Mouse (Mus musculus) midbrain, embryonic 11.5 days (tissue): Measurements from ENCODE around the gene Bmp8b. TPM values are rescaled to one million over a fixed set of nuclear protein-coding genes. Genes with fewer than 3 reads are reported as not detected.

Experiments
- ATAC-seq: fragments of 200-750 bp; cut with Nextera tagmentation; 2 replicates; pipeline ENCODE4 v1.8.0; 2017; ENCODE audit warnings: moderate TSS enrichment, moderate library complexity; ENCODE audit not compliant: low FRiP score
- DNase-seq: peaks from one replicate; pipeline ENCODE4 v3.0.0; 2015; ENCODE audit warnings: low spot score; ENCODE audit errors: missing footprints
- H3K27ac ChIP-seq: fragments of 300-500 bp; sonication (generic); 2 replicates; pipeline ENCODE4 v1.5.1; 2014; ENCODE audit warnings: low read depth, low read length
- H3K27me3 ChIP-seq: fragments of 300-500 bp; sonication (generic); 2 replicates; pipeline ENCODE4 v1.6.1; 2014; ENCODE audit warnings: mild to moderate bottlenecking, low read length, moderate library complexity, mixed read lengths; ENCODE audit not compliant: control insufficient read depth, insufficient read depth
- H3K36me3 ChIP-seq: fragments of 300-500 bp; sonication (generic); 2 replicates; pipeline ENCODE4 v1.6.1; 2014; ENCODE audit warnings: mild to moderate bottlenecking, low read length, moderate library complexity, mixed read lengths; ENCODE audit not compliant: control insufficient read depth, insufficient read depth
- H3K4me1 ChIP-seq: fragments of 300-500 bp; sonication (generic); 2 replicates; pipeline ENCODE4 v1.6.1; 2014; ENCODE audit warnings: low read length; ENCODE audit not compliant: control insufficient read depth, insufficient read depth
- H3K4me2 ChIP-seq: fragments of 300-500 bp; sonication (generic); 2 replicates; pipeline ENCODE4 v1.6.1; 2014; ENCODE audit warnings: mild to moderate bottlenecking, moderate library complexity
- H3K4me3 ChIP-seq: fragments of 300-500 bp; sonication (generic); 2 replicates; pipeline ENCODE4 v1.5.1; 2014; ENCODE audit warnings: low read depth, low read length
- H3K9ac ChIP-seq: fragments of 300-500 bp; sonication (generic); 2 replicates; pipeline ENCODE4 v1.6.1; 2014; ENCODE audit warnings: low read length
- H3K9me3 ChIP-seq: fragments of 300-500 bp; sonication (generic); 2 replicates; pipeline ENCODE4 v1.6.1; 2016; ENCODE audit warnings: low read length; ENCODE audit not compliant: control insufficient read depth
- WGBS: fragments of 180-500 bp; shearing (Covaris S2); extraction: QIAGEN DNeasy Blood & Tissue Kit; methylation state at CpG from one replicate; pipeline ENCODE4 v1.1.7; 2014; 5-methylcytosine and 5-hydroxymethylcytosine counted together
- polyA plus RNA-seq: library from polyadenylated mRNA; unstranded; fragments of >200 nt; fragmentation: Nextera tagmentation; extraction: Ambion mirVana; gene quantifications from 2 replicates; pipeline ENCODE4 v1.2.1, GENCODE M21; 2014

The Bmp8b gene
- polyA plus RNA-seq, 1 experiment from 2014 or later = 0.15 TPM

DNA sequence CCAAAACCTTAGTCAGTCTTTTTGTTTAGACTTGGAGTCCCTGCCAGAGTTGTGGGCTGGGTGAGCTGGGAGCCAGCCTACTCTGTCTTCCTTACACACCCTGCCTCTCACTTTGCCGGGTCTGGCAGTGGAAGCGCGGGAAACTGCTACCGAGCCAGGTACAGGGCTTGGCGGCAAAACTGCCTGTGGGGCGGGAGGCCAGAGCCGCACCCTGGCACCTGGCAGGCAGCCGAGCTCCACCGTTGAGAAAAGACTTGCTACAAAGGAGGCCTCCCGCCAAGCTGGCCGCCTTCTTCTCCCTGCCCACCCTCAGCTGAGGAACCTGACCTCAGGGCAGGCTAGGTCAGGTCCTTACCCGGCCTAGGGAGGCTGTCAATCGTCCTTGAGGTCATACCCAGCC, 24.2 kb upstream of the Bmp8b start:
- Histone ChIP-seq H3K9ac (no peak overlapping the region), H3K27ac (no peak overlapping the region), H3K27me3 (no peaks in the 10 kb centered on the region), H3K4me1 (peaks cover 4% of the 10 kb centered on the region; the same call in 1 of the 2 replicates), H3K4me3 (no peak overlapping the region), H3K36me3 (no peaks in the 10 kb centered on the region), H3K9me3 (no peaks in the 10 kb centered on the region; the same call in 1 of the 2 replicates), H3K4me2 (no peak overlapping the region)
- no peak for ATAC-seq
- DNase-seq = no peak
- WGBS = 46% methylated on average over 13 of the region's 13 CpGs

DNA sequence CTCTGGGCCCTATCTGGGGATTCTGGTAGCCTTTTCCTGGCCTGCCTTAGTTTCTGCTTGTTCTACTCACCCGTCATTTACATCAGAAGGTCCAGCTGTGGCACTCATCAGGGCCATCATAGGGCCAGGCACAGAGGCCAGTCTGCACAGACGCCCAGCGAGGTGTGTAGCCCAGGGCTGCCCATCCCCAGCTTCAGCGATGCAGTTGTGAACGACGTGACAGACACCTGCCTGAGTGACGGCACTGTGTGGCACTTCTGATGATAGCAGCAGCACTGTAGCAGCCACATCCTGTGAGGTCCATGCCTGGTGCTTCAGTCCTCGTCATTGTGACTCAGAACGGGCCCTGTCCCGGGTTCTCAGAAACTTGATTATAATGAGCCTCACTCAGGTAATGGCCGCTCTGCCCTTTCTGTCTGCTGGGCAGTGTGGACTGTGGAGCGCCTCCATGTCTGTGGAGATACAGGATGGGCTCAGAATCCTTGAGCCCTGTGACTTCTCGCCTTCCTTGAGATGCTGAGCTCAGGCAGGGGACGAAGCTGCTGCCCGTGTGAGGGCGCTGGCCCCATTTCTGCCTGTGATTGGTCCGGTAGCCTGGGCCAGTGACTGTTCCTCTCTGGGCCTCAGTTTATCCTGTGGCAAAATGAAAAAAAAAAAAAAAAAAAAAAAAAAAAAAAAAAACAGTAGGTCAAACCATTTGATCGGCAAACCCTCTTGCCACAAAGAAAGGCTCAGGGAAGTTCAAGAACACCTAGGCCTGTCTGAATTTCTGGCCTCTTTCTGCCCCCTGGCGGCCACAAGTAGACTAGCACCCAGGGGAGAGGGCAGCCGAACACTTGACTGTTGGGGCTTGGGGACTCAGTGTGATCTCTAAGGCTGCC, 22.4 kb upstream of the Bmp8b start:
- no peaks in the 10 kb centered on the region; the same call in 1 of the 2 replicates for H3K9me3 ChIP-seq
- H3K27ac ChIP-seq = no peak overlapping the region

DNA sequence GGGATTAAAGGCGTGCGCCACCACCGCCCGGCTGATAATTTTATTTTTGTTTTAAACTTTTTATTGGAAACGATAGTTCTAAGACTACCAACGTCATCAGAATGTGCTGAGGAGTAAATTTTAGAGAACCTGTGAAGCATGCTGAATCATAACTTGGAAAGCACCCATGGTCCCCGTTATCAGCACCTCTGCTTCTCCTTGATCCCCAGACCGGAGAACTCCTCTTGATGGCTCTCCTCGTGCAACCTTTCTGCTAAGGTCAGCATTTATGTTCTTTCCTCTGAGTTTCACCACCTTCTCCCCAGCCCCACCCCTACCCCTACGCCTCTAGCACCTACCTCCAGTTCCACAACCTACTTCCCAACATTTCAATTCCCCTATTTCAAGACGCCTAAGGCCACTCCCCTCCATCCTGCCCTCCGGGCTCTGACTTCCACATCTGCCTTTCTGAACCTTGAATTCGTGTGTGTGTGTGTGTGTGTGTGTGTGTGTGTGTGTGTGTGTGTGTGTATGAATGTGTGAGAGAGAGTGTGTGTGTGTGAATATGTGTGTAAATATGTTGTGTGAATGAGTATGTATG, 21.6 kb upstream of the Bmp8b start:
- Histone ChIP-seq H3K4me3 (no peak overlapping the region), H3K27me3 (no peaks in the 10 kb centered on the region), H3K9ac (no peak overlapping the region), H3K9me3 (no peaks in the 10 kb centered on the region), H3K4me1 (peaks cover 4% of the 10 kb centered on the region; the same call in 1 of the 2 replicates), H3K4me2 (no peak overlapping the region), H3K36me3 (no peaks in the 10 kb centered on the region), H3K27ac (no peak overlapping the region)
- whole genome bisulfite sequencing = 75% methylated on average over 13 of the region's 13 CpGs
- ATAC-seq = 0 out of 2 replicates have a peak, but pooled peaks have one; percentile 4
- DNase-seq = no peak

More for the DNA sequence above, 22.4 kb upstream of the Bmp8b start:
- ATAC-seq (peak; percentile 75), DNase-seq (peak; percentile 90)
- no peak overlapping the region for H3K4me3 ChIP-seq
- H3K4me1 ChIP-seq = peaks cover 4% of the 10 kb centered on the region; the same call in 1 of the 2 replicates
- H3K9ac ChIP-seq = no peak overlapping the region
- no peak overlapping the region for H3K4me2 ChIP-seq
- no peaks in the 10 kb centered on the region for H3K27me3 ChIP-seq
- WGBS = 55% methylated on average over 20 of the region's 20 CpGs
- H3K36me3 ChIP-seq = no peaks in the 10 kb centered on the region

DNA sequence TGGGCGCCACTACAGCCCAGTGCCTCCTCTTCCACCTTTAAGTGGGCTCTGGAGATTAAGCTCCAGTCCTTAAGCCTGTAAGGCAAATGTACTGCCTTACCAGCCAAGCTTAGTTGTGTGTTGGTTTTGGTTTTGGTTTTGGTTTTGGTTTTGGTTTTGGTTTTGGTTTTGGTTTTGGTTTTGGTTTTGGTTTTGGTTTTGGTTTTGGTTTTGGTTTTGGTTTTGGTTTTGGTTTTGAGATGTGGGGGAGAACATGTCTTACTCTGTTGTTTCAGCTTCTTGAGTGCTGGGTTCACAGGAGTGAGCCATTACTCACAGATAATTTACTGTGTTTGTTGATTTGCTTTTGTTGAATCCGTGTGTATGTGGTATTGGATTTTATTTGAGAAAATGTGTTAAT, 19.7 kb upstream of the Bmp8b start:
- no peak overlapping the region for H3K9ac ChIP-seq
- no peak for DNase-seq

DNA sequence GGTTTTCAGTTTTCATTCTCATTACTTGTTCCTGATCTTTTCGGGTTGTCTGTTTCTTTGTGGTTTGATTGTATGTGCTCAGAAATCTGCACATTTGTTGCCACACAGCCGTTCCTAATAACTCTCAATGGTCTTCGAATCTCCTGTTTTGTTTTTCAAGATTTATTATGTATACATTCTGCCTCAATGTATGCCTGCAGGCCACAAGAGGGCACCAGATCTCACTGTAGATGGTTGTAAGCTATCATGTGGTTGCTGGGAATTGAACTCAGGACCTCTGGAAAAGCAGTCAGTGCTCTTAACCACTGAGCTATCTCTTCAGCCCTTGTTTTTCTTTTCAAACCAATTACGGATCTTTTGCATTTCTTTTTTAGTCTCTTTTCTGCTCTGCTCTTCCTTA, 18.6 kb upstream of the Bmp8b start:
- H3K4me1 ChIP-seq = peaks cover 4% of the 10 kb centered on the region; the same call in 1 of the 2 replicates
- no peak for ATAC-seq
- 88% methylated on average over 4 of the region's 4 CpGs for WGBS

More for the DNA sequence above, 19.7 kb upstream of the Bmp8b start:
- Histone ChIP-seq H3K27ac (no peak overlapping the region), H3K9me3 (no peaks in the 10 kb centered on the region), H3K4me3 (no peak overlapping the region), H3K36me3 (no peaks in the 10 kb centered on the region), H3K4me1 (peaks cover 4% of the 10 kb centered on the region; the same call in 1 of the 2 replicates), H3K4me2 (no peak overlapping the region), H3K27me3 (no peaks in the 10 kb centered on the region)
- ATAC-seq = no peak
- WGBS = 80% methylated on average over 2 of the region's 2 CpGs

DNA sequence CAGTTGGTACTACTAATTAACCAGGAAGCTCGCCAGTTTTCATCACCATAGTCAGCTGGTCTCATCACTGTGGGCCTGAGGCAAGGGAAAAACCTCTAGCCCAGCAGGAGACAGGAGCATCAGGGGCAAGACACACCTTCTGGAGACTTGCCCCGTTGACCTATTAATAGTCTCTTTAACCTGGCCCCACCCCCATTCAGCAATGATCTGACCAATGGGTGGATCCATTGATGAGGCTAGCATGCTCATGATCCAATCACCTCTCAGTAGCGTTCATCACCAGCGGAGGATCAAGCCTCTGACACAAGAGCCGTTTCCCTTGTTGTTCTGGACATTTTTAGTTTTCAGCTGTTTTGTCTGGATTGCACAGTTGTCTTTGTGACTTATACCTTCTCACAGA, 12.3 kb upstream of the Bmp8b start:
- Histone ChIP-seq H3K27me3 (no peaks in the 10 kb centered on the region), H3K9me3 (no peaks in the 10 kb centered on the region), H3K4me2 (no peak overlapping the region), H3K36me3 (no peaks in the 10 kb centered on the region), H3K4me1 (no peaks in the 10 kb centered on the region), H3K4me3 (no peak overlapping the region), H3K27ac (no peak overlapping the region), H3K9ac (no peak overlapping the region)
- no peak for ATAC-seq
- WGBS = 79% methylated on average over 5 of the region's 5 CpGs
- DNase-seq = no peak

More for the DNA sequence above, 18.6 kb upstream of the Bmp8b start:
- H3K4me2 ChIP-seq = no peak overlapping the region
- DNase-seq = no peak
- H3K36me3 ChIP-seq = no peaks in the 10 kb centered on the region
- no peaks in the 10 kb centered on the region for H3K27me3 ChIP-seq
- H3K9ac ChIP-seq = no peak overlapping the region
- no peak overlapping the region for H3K4me3 ChIP-seq
- no peak overlapping the region for H3K27ac ChIP-seq
- H3K9me3 ChIP-seq = no peaks in the 10 kb centered on the region

DNA sequence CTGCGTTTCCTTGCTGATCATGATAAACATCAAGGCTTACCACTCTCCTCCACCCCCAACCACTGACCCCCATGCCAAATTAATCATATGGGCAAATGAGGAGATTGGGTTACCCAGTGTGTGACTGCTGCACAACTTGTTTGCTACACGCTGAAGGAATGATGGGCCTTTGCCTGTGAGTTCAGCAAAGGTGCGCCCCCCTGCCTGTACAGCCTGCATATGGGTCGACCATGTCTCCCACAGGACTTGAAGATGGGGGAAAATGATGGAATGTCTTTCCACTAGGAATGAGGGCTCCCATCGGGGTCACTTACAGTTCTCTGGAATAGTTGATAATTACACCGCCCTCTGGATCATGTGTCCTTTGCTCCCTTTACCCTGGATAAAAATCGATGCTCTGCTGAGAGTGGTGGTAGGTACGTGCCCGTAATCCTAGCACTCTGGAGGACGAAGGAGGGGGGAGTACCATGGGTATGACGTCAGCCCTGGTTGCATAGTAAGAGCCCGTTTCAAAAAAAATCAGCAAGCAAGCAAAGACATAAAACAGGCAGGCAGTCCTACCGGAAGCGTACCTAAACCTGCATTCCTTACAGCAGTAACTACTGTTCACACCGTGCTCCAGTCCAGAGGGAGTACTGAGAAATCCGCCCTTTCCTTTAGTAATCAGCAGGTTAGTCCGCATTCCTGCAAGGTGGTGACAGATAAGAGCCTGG, 11.7 kb upstream of the Bmp8b start:
- Histone ChIP-seq H3K27ac (no peak overlapping the region), H3K27me3 (no peaks in the 10 kb centered on the region), H3K9ac (no peak overlapping the region), H3K4me1 (no peaks in the 10 kb centered on the region), H3K4me3 (no peak overlapping the region), H3K9me3 (no peaks in the 10 kb centered on the region), H3K36me3 (no peaks in the 10 kb centered on the region), H3K4me2 (no peak overlapping the region)
- ATAC-seq = no peak
- no peak for DNase-seq
- WGBS = 66% methylated on average over 17 of the region's 17 CpGs

DNA sequence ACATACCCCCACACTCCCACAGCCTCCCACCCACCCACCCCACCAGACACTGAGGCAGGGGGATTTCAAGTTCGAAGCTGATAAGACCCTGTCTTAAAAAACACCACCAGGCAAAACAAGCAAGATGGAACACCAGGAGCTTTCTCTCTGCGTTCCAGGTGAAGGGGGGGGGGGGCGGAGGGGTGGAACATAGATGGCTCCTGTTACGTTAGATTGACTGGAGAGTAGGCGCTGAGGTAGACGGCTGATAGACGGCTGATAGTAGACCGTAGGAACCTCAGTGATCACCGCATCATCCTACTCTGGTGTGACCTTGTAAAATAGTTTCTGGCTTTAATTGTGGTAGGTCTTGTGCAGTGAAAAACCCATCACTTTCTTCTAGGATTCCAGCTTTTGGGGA, 11.1 kb upstream of the Bmp8b start:
- H3K4me2 ChIP-seq = no peak overlapping the region
- 71% methylated on average over 9 of the region's 9 CpGs for WGBS
- DNase-seq = no peak
- H3K4me3 ChIP-seq = no peak overlapping the region
- no peak overlapping the region for H3K27ac ChIP-seq
- H3K4me1 ChIP-seq = no peaks in the 10 kb centered on the region
- ATAC-seq = no peak
- H3K9me3 ChIP-seq = no peaks in the 10 kb centered on the region
- H3K36me3 ChIP-seq = no peaks in the 10 kb centered on the region
- no peaks in the 10 kb centered on the region for H3K27me3 ChIP-seq
- H3K9ac ChIP-seq = no peak overlapping the region

DNA sequence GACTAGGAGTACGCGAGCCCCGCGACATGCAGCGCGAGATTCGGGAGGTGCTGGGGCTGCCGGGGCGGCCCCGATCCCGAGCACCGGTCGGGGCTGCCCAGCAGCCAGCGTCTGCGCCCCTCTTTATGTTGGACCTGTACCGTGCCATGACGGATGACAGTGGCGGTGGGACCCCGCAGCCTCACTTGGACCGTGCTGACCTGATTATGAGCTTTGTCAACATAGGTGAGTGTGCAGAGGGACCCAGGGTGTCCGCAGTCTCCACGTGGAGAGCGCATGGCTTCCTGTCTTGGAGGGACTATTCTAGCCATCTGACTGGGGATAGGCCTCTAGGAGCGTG, 456 bp downstream of the Bmp8b start:
- WGBS = 22% methylated on average over 24 of the region's 24 CpGs
- H3K4me2 ChIP-seq = peak overlapping the region; percentile 38
- no peaks in the 10 kb centered on the region for H3K9me3 ChIP-seq
- no peak overlapping the region for H3K27ac ChIP-seq
- H3K36me3 ChIP-seq = no peaks in the 10 kb centered on the region
- peaks cover 17% of the 10 kb centered on the region for H3K27me3 ChIP-seq
- DNase-seq (peak; percentile 88), ATAC-seq (peak; percentile 55; the same call in 1 of the 2 replicates)
- no peaks in the 10 kb centered on the region for H3K4me1 ChIP-seq
- H3K4me3 ChIP-seq = peak overlapping the region; percentile 19
- no peak overlapping the region for H3K9ac ChIP-seq
